Mouse (Mus musculus): ENCODE data around the gene Tnk2.

- TF ChIP-seq POLR2A (IDR thresholded peaks at IDR 0.05; ENCODE audit: borderline replicate concordance, insufficient read depth, low read length), result no peak
- no peak for TF ChIP-seq CTCF (IDR thresholded peaks at IDR 0.05; ENCODE audit: borderline replicate concordance, insufficient read depth, low read depth, low read length)
These were observed 23.8 kb downstream of the Tnk2 start for GRCm38 (mm10) chr16:32667552-32667872.
